Mouse (Mus musculus) T-helper 2 cell (primary cell): ENCODE results near the gene Cep126.

Experiments
- in situ Hi-C: fragments of 300-600 bp; cut with MboI, MseI; formaldehyde crosslinking; loops from one replicate; pipeline ENCODE4 v1.15.1; 2025; ENCODE audit warnings: high pct_unique_total_duplicates

The Cep126 gene

DNA sequence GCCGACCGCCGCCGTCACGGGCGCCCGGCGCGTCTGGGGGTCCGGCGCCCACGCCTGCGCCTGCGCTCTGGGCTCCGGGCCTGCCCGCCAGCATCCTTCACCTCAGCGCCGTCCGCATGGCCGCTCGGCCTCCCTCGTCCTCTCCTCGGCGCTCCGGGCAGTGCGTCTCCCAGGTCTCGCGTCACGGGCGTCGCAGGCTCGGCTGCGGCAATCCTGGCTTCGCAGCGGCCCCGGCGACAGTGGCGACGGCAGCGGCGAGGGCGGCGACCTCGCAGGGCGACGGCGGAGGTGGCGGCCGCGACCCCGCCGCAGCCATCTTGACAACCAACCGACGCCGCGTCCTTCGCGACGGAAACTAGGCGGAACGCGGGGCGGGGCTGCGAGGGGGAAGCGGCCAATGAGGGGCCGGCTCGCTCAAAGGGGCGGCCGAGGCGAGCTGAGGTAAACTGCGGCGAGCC, at the start of gene Cep126:
TSS of gene Cep126 (minus strand) at position 178 of the 458 bp plus-strand sequence.
- in situ Hi-C loops: no loop called here

DNA sequence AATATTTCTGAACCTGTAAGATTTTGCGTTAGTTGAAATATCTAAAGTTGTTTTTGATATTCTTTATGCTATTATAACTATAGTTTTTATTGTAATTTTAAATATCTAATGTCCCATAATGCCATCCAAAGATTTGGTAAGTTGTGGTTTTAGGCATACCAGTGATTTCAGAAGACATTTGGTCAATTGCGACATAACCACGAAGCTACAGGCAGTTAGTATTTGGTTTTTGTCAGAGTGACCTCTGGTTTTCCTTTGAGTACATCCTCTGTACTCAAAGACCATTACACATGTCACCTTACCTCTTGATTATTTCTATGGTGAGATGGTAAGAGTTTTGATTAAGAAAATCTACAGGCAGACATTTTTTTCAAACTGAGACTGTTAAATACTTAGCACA, 45.5 kb upstream of the Cep126 start:
- in situ Hi-C loops: no loop called here

DNA sequence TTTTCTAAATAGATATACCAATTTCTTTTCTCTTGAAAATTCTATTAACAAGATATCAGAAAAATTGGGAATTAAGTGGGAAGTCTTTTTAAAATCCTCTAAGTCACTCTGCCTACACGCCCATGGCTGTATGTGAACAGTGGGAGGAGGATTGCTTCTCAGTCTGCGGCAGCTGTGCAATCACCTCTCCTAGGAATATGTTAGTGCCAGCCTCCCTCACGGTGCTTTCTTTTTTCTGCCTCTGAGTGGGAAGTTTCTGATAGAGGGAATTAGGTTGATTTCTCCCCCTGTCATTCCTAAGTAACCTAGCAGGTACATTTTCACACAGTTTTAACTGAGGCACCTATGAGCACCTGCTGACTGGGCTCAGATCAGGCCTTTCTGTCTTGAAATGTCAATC, 43.0 kb upstream of the Cep126 start:
- in situ Hi-C loops: no loop called here

DNA sequence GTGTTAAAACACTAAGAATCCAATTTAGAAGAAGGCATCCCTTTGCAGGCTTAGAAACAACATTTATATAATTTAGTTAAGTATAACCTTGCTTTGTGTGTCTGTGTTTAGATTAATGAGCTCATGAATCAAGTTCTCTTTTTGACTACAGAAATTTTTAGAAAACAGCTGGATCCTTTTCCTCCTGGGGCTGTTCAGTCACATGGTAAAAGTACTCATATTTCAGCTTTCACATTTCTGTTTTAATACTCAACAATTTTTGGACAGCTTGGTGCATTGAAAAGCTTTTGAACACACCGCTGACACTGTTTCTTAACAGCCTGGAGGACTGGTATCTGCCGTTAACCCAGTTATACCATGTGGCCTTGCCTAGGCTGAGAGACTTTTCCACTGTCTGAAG, 22.9 kb upstream of the Cep126 start:
- in situ Hi-C loops: no loop called here

DNA sequence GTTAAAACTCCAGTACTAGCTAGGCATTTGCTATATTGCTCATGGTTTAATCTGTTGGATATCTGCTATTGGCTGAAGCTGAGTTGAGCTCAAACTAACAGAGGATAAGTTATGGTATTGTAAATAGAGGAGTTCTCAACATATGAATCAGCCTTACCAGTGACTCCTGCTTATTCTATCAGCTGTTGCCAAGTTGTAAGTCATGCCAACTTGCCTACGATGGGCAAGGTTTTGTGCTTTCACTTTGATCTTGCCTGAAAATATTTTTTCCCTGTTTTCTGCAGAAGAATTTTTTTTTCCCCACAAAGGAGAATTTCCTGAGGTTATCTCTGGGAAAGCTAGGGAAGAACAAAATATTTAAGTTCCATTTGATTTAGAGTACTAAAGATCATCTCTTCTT, 5.4 kb upstream of the Cep126 start:
- in situ Hi-C loops: no loop called here

DNA sequence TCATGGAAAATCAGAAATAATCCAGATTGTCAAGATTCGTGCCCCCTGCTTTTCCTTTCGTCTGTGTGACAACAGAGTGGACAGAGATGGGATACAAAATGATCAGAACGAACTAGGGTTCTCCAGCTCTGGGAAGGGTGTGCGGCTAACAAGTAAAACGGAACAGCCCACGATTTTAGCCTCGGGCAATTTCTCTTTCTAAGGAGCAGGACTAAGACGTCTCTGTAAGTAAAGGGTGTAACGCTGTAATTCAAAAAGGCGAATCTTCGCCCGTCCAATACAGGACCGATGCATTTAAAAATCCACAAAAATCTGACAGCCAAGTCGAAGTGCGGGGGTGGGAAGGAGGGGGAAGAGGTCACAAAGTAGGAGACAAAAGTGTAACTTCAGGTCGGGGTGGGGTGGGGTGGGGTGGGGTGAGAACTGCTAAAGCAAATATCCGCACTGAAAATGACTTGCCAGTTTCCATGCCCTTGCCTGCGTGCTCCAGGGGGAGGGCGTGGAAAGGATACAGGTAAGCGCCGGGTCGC, 443 bp downstream of the Cep126 start:
- in situ Hi-C loops: no loop called here

DNA sequence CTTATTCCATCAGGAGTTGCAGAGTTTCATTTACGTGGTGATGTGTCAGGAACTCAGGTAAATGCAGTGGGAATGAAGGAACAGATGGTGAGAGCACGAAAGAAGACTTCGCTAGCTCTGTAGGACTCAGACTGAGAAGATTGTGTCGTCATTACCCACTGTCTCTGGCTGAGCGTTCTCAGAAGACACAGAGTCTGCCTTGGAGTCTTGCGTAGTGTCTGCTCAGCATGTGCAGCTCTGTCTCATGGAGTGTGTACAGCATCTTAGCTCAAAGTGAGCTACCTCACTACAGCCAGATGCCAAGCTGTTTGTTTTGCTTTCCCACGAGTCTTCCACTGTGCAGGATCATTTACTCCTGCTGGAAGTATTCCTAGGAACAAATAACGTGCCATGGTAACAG, 10.6 kb downstream of the Cep126 start:
- in situ Hi-C loops: no loop called here

DNA sequence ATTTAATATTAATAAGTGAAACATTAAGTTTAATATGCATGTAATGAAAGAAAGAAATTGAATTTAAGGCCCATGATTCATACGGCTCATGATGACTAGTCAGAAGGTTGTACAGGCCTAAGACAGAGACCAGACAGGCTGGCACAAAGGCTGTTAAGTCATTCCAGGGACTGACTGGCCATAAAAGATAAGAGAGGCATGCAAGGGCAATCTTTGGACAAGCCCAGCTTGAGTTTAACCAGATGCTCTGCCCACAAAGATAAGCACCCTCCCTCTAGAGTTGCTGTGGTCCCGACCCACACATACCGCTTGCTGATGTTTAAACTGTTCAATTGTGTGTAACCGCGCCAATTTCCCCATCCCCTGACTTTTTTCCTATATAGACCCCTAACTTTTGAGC, 19.6 kb downstream of the Cep126 start:
- in situ Hi-C loops: no loop called here

DNA sequence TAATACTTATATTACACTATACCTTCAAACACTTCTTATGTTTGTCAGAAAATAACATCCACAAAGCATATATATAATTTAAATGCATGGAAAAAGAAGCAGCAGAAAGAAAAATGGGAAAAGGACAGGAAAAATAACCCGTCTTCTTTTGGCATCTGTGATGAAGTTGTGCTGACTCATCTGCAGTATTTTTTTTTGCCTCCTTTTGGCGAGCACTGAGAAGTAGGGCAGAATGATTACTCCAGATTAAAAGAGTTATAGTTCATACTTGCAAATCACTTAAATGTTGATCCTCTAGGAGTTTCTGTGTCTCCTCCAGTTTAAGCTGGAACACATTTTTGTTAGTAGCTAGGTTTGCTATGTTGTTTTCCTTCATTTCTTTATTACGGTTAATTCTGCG, 31.0 kb downstream of the Cep126 start:
- in situ Hi-C loops: no loop called here

DNA sequence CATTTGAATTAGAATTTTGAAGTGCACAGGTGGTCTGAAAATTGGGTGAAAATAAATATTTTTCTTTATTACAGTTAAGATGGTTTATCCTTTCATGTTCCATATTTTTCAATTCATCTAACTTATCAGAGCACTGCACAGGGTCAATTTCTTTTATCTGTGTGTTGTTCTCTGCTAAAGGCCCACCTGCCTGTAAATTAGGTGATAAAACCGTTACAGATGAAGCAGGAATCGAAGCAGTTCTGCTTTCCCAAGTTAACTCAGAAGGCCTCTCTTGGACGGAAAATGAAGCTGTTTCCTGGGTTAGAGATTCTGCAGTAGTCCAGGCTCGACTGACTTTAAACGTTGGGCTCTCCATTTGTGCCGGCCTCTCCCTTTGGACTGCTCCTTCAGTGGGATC, 33.1 kb downstream of the Cep126 start:
- in situ Hi-C loops: no loop called here

DNA sequence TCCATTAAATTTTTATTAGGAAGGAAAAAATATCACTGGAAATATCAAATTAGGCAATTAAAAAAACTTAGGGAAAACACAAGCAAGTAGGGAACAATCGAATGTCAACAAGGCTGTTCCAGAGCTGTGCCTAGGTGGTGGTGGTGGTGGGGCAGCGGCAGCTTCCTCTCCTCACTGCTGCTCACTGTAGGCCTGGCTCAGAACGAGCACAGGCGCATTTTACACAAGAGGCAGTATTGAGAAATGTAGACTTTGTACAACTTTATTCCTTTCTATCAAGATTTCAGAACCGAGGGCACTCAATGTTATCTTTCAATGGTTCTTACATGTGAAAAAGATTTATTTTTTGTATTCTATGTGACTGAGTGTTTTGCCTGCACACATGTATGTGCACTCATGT, 55.2 kb downstream of the Cep126 start:
- in situ Hi-C loops: no loop called here

DNA sequence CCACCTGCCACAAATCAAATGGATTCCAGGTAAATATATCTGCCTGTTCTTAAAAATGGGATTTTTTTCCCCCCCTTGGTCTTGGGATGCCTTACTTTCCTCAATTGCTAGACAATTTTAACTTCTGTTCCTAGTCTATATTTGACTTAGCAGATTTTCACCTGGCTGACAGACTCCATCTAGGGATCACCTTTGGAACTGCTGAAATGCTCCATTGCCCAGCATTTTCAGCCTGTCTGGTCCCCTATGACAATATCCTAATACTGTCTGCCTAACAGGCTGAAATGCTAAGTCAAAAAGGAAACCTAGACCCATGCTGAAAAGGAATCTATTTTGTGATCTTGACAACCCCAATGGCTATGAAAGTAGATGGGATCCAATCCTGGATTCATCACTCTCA, 59.7 kb downstream of the Cep126 start:
- in situ Hi-C loops: no loop called here

DNA sequence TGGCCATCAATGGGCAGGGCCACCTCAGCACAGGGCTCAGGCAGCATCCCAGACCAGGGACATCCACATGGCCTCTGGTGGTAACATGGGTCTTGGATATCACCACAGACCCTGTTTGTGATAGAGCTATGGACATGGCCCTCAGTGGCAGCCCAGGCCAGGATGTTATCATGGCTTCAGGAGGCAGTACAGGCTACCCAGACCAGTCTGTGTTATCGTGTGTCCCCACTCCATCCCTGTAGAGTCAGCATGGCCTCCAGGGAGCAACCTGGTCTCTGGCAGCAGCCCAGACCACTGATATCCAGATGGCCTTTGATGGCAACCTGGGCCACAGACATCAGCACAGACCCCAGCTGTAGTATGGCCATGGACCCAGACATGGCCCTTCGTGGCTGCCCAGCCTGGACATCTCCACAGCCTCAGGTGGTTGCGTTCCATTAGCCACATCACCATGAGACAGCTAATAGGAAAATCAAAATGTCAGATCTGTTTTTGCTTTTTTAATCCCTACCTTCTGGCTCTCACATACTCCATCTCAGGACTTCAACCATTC, 60.8 kb downstream of the Cep126 start:
- in situ Hi-C loops: no loop called here

DNA sequence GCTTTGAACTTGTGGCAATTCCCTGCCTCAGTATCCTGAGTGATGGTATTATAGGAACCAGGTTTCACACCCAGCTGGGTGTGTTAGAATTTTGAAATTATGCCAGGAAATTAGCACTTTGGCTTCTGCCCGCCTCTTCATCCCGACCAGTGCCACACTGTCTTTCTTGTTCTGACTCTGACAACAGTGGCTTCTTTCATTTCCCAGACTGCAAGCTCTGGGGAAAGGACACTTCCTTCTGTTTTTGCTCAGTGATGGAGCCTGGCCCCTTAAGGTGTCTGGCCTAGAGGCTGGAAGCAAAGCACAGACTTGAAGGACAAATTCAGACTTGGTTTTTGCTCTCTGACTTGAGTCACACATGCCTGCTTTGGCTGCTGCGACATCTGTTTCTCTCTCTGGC, 74.5 kb downstream of the Cep126 start:
- in situ Hi-C loops: no loop called here

DNA sequence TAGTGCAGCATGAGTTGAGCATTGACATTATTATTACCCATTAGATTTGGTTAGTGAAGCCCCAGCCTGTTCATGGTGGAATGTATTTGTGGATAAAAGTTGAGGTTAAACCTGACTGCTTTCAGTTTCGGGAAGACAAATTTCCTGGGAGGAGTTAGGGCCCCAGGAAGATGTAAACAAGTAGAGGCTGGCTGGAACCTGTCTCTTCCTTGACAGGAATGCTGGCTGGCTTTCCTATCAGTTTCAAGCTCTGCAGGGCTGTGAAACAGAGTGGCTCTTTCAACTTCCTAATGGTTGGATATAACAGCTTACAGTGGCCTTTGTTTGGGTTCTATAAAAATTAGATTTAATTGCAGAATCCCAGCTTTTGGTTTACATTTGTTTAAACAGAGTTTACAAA, 79.3 kb downstream of the Cep126 start:
- in situ Hi-C loops: no loop called here

DNA sequence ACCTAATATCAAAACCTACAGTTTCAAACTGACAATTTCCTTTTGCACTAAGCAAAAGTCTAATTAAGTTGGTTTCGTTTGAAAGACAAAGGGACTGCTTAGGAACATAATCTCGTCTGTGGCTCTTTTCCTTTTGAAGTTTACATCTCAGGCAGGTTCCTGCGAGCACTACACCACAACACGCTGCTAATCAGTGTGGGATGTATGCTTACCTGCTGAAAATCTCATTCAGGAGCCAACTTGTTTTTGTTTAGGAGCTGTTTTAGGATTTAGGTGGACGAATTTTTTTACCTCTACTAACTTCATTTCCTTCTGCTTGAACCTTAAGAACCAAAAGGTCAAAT, 91.1 kb downstream of the Cep126 start:
- in situ Hi-C loops: loop anchor here (10.0 kb wide), 1 partner anchor 858 kb away; the partner anchor contains the start of genes Dcun1d5 and Dync2h1

DNA sequence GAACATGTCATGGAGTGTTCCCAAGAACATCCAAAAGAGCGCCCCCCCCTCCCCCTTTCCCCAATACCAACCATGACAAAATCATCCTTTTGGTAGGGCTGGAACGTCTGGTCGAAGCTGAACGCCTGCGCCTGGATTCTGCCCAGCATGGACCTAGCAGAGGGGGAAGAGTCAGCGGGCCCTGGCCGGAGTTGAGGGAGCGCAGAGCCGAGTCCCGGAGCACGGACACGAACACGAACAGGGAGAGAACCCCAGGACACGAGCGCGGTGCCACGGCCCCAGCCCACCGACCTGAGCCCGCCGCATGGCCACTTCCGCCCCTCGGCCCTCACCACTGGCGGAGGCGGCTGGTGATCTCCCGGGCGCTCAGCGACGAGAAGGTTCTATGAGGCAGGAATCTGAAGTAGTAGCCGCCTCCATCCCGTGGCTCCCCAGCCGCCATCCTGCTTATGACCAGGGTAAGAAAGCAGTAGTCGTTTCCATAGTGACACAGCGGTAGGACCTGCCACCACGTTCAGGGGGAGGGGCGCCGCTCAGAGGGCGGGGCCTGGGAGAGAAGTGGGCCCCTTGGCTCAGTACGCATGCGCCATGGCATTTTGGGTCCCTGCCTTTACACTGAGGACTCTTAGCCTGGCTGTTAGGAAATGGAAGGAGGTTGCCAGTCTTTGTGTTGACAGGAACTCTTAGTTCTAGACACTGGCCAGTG, 91.6 kb downstream of the Cep126 start, which contains the start of gene Cfap300:
TSS of gene Cfap300 (minus strand) at position 486 of the 706 bp plus-strand sequence.
- in situ Hi-C loops: loop anchor here (10.0 kb wide), 1 partner anchor 858 kb away; the partner anchor contains the start of genes Dcun1d5 and Dync2h1

DNA sequence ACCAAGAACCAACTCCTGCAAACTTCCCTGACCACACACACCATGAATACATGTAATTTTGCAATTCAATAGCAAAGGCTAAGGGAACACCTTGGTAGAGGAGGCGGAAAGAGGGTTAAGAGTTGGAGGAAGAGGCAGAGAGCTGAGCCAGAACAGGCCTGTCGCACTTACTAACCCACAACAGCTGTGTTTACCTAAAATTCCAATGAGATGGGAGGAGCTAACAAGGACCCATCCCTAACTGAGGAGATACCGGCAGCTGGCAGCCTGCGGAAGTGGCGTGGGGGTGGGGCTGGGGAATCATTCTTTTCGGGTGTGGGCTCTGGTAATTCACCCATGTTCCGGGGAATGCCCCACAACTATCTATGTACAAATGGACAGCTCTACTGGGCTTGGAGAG, 98.5 kb downstream of the Cep126 start:
- in situ Hi-C loops: no loop called here

DNA sequence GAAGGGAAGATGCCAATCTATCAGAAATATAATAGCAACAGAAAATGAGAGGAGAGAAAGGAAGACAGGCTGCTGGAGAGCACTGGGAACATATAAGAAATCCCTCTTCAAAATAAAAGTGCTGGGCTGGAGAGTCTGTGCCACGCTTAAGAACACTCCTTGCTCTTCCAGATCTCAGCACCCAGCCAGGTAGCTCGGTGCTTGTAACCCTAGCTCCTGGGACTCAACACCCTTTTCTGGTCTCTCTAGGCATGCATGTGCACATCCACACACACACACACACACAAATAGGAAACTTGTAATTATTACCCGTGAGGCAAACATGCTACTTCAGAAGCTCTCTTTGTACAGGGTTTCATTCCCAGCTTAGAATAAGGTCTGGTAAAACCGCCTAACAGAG, 99.0 kb downstream of the Cep126 start:
- in situ Hi-C loops: no loop called here

DNA sequence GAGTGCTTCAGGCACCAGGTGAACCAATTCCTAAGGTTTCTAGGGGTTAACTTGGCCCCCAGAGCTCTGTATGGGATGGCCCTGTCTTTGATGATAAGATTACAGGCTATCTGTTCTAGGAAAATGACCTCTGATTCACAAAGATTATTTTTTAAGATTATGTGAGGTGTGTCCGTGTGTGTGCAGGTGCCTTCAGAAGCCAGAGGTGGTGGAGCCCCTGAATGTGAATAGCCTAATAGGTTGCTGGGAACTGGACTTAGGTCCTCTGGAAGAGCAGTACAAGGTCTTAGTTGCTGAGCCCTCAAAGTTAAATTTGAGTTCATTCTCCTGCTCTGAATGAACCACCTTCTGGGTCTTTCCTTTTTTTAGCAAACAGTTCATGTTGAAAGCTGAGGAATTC, 100.0 kb downstream of the Cep126 start:
- in situ Hi-C loops: no loop called here

DNA sequence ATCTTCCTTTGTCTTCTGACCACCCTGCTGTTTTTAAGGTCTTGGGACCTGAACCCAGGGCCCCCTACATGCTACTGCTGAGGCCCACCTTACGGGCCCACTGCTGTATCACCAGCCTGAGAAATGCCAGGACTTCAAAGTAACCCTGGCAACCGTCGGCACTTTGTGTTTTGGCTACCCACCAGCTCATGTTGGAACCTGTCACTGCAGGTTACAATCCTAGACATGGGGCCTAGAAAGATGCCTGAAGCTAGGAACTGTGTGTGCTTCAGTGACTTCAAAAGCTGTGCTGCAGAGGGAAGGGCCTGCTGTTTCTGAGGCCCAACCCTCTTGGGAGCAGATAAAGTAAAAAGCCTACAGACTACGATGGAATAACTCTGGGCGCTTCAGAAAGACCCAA, 101.2 kb downstream of the Cep126 start:
- in situ Hi-C loops: no loop called here
